Mouse (Mus musculus): ENCODE measurements around the gene Ggcx. TPM values are rescaled to one million over a fixed set of nuclear protein-coding genes. Genes with fewer than 3 reads are reported as not detected.
"Not testable (repeated sequence)": the region's sequence is repeated elsewhere in the genome, so short reads cannot be mapped to it uniquely, and the experiment has no call there.

Ggcx gene
- polyA plus RNA-seq, 1 experiment = 17.5 TPM

DNA sequence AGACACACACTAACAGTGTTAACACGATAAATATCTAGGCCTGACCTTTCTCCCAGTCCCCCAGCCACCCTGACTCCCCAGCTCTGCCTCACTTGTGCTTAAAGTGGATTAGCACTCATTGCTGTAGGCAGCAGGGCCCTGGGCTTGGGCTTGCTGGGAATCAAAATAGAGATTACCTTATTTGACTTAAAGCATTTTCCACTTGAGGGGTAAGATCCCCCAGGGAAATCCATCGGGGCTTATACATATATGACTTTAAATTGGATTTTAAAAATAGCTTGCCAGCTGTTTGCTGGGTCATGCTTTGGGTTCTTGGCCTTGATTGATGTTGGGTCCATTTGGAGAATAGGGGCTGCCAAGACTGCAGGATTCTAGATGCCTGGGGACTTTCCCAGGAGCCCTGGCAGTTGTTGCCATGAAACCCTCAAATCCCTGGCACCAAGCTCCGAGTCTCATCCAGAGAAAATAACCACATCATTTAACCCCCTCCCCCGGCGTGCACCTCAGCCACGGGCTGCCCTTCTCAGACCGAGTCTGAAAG, 40.8 kb downstream of the Ggcx start:
- H3K36me3 ChIP-seq (ENCODE audit: control insufficient read depth, insufficient read depth) = no peaks in the 10 kb centered on the region
- H3K79me2 ChIP-seq (ENCODE audit: control insufficient read depth, insufficient read depth) = no peaks in the 10 kb centered on the region
- H3ac ChIP-seq (ENCODE audit: control insufficient read depth, insufficient read length) = no peak overlapping the region
- TF ChIP-seq MAX (IDR thresholded peaks at IDR 0.05; ENCODE audit: low read depth) = no peak
- TF ChIP-seq TCF12 (IDR thresholded peaks at IDR 0.05; ENCODE audit: insufficient read depth, poor library complexity, severe bottlenecking) = no peak
- TF ChIP-seq MYOG (IDR thresholded peaks at IDR 0.05; ENCODE audit: control insufficient read depth in 1 of 3, insufficient read depth in 1 of 3, insufficient read length in 2 of 3, low read depth in 2 of 3) = peak in 1 of 3 experiments; percentile 9
- TF ChIP-seq POLR2AphosphoS2 (IDR thresholded peaks at IDR 0.05; ENCODE audit: insufficient read length, low read depth) = no peak
- TF ChIP-seq TCF3 (IDR thresholded peaks at IDR 0.05; ENCODE audit: insufficient read length, low read depth) = no peak
- no peak for TF ChIP-seq CEBPB (IDR thresholded peaks at IDR 0.05; ENCODE audit: insufficient read depth, poor library complexity, severe bottlenecking)
- TF ChIP-seq SRF (IDR thresholded peaks at IDR 0.05; ENCODE audit: control insufficient read depth, insufficient read length, low read depth) = no peak
- TF ChIP-seq MYOD1 (IDR thresholded peaks at IDR 0.05; ENCODE audit: control insufficient read depth in 1 of 3, insufficient read length in 2 of 3, low read depth in 2 of 3) = peak in 1 of 3 experiments; percentile 1
- H3K27me3 ChIP-seq (ENCODE audit: control insufficient read depth, insufficient read depth, insufficient read length) = no peaks in the 10 kb centered on the region
- H3K4me2 ChIP-seq (ENCODE audit: low read depth) = no peak overlapping the region
- no peak overlapping the region for H3K4me3 ChIP-seq

DNA sequence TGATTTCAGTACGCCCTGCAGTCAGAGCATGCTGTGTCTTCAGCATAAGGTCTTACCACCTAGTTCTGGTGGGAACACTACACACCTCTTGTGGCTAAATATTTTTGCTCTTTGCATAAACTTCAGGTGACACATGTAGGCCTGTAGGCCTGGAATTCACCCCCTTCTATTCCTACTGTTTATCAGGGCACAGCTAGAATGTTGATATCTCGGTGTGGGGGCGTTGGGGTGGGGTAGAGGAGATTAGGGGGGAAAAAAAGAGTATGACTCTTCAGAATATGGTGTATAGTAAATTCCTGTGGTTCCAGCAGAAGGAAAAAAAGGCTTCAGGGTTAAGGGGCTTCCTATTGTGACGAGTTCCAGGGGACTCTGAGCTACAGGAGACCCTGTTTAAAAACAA, 42.5 kb downstream of the Ggcx start:
- H3ac ChIP-seq (ENCODE audit: control insufficient read depth, insufficient read length) = no peak overlapping the region
- no peaks in the 10 kb centered on the region for H3K36me3 ChIP-seq (ENCODE audit: control insufficient read depth, insufficient read depth)
- H3K27me3 ChIP-seq (ENCODE audit: control insufficient read depth, insufficient read depth, insufficient read length) = no peaks in the 10 kb centered on the region
- no peaks in the 10 kb centered on the region for H3K79me2 ChIP-seq (ENCODE audit: control insufficient read depth, insufficient read depth)
- TF ChIP-seq USF1 (IDR thresholded peaks at IDR 0.05; ENCODE audit: low read depth) = no peak
- TF ChIP-seq POLR2A (IDR thresholded peaks at IDR 0.05; ENCODE audit: insufficient read length, low read depth) = no peak
- no peak for TF ChIP-seq E2F4 (IDR thresholded peaks at IDR 0.05; ENCODE audit: insufficient read depth)
- TF ChIP-seq TCF12 (IDR thresholded peaks at IDR 0.05; ENCODE audit: insufficient read depth, poor library complexity, severe bottlenecking) = no peak
- TF ChIP-seq REST (IDR thresholded peaks at IDR 0.05; ENCODE audit: insufficient read depth, insufficient read length) = no peak
- TF ChIP-seq MYOG (IDR thresholded peaks at IDR 0.05; ENCODE audit: control insufficient read depth in 1 of 3, insufficient read depth in 1 of 3, insufficient read length in 2 of 3, low read depth in 2 of 3) = no peak
- TF ChIP-seq MAX (IDR thresholded peaks at IDR 0.05; ENCODE audit: low read depth) = no peak
- no peak for TF ChIP-seq POLR2AphosphoS2 (IDR thresholded peaks at IDR 0.05; ENCODE audit: insufficient read length, low read depth)
- no peak for TF ChIP-seq TCF3 (IDR thresholded peaks at IDR 0.05; ENCODE audit: insufficient read length, low read depth)
- TF ChIP-seq MYOD1 (IDR thresholded peaks at IDR 0.05; ENCODE audit: control insufficient read depth in 1 of 3, insufficient read length in 2 of 3, low read depth in 2 of 3) = no peak
- no peak for TF ChIP-seq SRF (IDR thresholded peaks at IDR 0.05; ENCODE audit: control insufficient read depth, insufficient read length, low read depth)
- no peak for TF ChIP-seq CEBPB (IDR thresholded peaks at IDR 0.05; ENCODE audit: insufficient read depth, poor library complexity, severe bottlenecking)
- no peak overlapping the region for H3K4me2 ChIP-seq (ENCODE audit: low read depth)
- no peak overlapping the region for H3K4me3 ChIP-seq

DNA sequence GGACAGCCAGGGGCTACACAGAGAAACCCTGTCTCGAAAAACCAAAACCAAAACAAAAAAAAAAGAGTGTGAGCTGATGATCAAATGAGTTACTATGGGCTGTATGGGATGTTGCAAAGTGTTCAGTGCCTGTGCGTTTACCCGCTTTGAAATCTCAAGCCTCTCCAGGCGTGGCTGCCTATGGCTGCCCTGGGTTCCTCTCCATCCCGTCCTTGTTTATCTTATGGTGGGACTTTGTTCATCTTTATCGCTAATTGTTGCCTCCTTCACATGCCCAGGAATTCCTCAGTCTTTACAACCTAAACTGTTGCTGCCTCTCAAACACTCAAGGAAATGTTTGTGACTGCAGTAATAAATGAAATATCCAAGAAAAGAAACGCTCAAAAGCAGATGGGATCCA, 44.3 kb downstream of the Ggcx start:
- H3K4me3 ChIP-seq = no peak overlapping the region
- no peak overlapping the region for H3K4me2 ChIP-seq (ENCODE audit: low read depth)
- TF ChIP-seq SRF (IDR thresholded peaks at IDR 0.05; ENCODE audit: control insufficient read depth, insufficient read length, low read depth) (no peak), REST (IDR thresholded peaks at IDR 0.05; ENCODE audit: insufficient read depth, insufficient read length) (no peak), MYOG (IDR thresholded peaks at IDR 0.05; ENCODE audit: control insufficient read depth in 1 of 3, insufficient read depth in 1 of 3, insufficient read length in 2 of 3, low read depth in 2 of 3) (no peak)
- no peak overlapping the region for H3ac ChIP-seq (ENCODE audit: control insufficient read depth, insufficient read length)
- no peaks in the 10 kb centered on the region for H3K79me2 ChIP-seq (ENCODE audit: control insufficient read depth, insufficient read depth)
- H3K27me3 ChIP-seq (ENCODE audit: control insufficient read depth, insufficient read depth, insufficient read length) = no peaks in the 10 kb centered on the region
- H3K36me3 ChIP-seq (ENCODE audit: control insufficient read depth, insufficient read depth) = no peaks in the 10 kb centered on the region

DNA sequence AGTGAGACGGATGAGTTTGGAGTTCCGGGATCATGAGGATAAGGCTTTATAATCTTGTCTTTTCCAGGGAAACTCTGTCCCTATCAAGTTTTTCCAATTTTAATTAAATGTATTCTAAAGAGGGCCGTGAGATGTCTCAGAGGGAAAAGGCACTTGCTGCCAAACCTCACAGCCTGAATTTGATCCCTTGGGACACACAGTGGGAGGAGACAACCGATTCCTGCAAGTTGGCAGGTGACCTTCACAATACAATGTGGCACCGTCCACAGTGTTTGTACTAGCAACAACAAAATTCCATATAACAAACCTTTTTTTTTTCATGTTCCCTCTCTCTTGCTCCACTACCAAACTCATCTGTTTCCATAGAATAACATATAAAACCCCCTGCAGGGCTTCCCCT, 44.8 kb downstream of the Ggcx start:
- Histone ChIP-seq H3K27me3 (ENCODE audit: control insufficient read depth, insufficient read depth, insufficient read length) (no peaks in the 10 kb centered on the region), H3K4me2 (ENCODE audit: low read depth) (no peak overlapping the region), H3K4me3 (no peak overlapping the region), H3K79me2 (ENCODE audit: control insufficient read depth, insufficient read depth) (no peaks in the 10 kb centered on the region), H3ac (ENCODE audit: control insufficient read depth, insufficient read length) (no peak overlapping the region), H3K36me3 (ENCODE audit: control insufficient read depth, insufficient read depth) (no peaks in the 10 kb centered on the region)
- no peak for TF ChIP-seq POLR2AphosphoS2 (IDR thresholded peaks at IDR 0.05; ENCODE audit: insufficient read length, low read depth)
- TF ChIP-seq SRF (IDR thresholded peaks at IDR 0.05; ENCODE audit: control insufficient read depth, insufficient read length, low read depth) = no peak

GRCm38 (mm10) chr6:72460036-72460801, 46.1 kb downstream of the Ggcx start:
- no peak for TF ChIP-seq SRF (IDR thresholded peaks at IDR 0.05; ENCODE audit: control insufficient read depth, insufficient read length, low read depth)
- TF ChIP-seq TCF12 (IDR thresholded peaks at IDR 0.05; ENCODE audit: insufficient read depth, poor library complexity, severe bottlenecking) = no peak
- TF ChIP-seq USF1 (IDR thresholded peaks at IDR 0.05; ENCODE audit: low read depth) = no peak
- no peak for TF ChIP-seq POLR2AphosphoS2 (IDR thresholded peaks at IDR 0.05; ENCODE audit: insufficient read length, low read depth)
- TF ChIP-seq CEBPB (IDR thresholded peaks at IDR 0.05; ENCODE audit: insufficient read depth, poor library complexity, severe bottlenecking) = no peak
- TF ChIP-seq MAX (IDR thresholded peaks at IDR 0.05; ENCODE audit: low read depth) = no peak
- no peak for TF ChIP-seq POLR2A (IDR thresholded peaks at IDR 0.05; ENCODE audit: insufficient read length, low read depth)
- TF ChIP-seq MYOG (IDR thresholded peaks at IDR 0.05; ENCODE audit: control insufficient read depth in 1 of 3, insufficient read depth in 1 of 3, insufficient read length in 2 of 3, low read depth in 2 of 3) = no peak
- TF ChIP-seq E2F4 (IDR thresholded peaks at IDR 0.05; ENCODE audit: insufficient read depth) = no peak
- TF ChIP-seq TCF3 (IDR thresholded peaks at IDR 0.05; ENCODE audit: insufficient read length, low read depth) = no peak
- no peak for TF ChIP-seq REST (IDR thresholded peaks at IDR 0.05; ENCODE audit: insufficient read depth, insufficient read length)
- Histone ChIP-seq H3K79me2 (ENCODE audit: control insufficient read depth, insufficient read depth) (no peaks in the 10 kb centered on the region), H3K4me3 (no peak overlapping the region), H3K27me3 (ENCODE audit: control insufficient read depth, insufficient read depth, insufficient read length) (no peaks in the 10 kb centered on the region), H3ac (ENCODE audit: control insufficient read depth, insufficient read length) (no peak overlapping the region), H3K4me2 (ENCODE audit: low read depth) (no peak overlapping the region), H3K36me3 (ENCODE audit: control insufficient read depth, insufficient read depth) (no peaks in the 10 kb centered on the region)

- H3K27me3 ChIP-seq (ENCODE audit: control insufficient read depth, insufficient read depth, insufficient read length); H3K36me3 ChIP-seq (ENCODE audit: control insufficient read depth, insufficient read depth); H3K4me2 ChIP-seq (ENCODE audit: low read depth); H3ac ChIP-seq (ENCODE audit: control insufficient read depth, insufficient read length); H3K4me3 ChIP-seq; H3K79me2 ChIP-seq (ENCODE audit: control insufficient read depth, insufficient read depth): not testable (repeated sequence)
These were observed 48.6 kb downstream of the Ggcx start for GRCm38 (mm10) chr6:72462550-72463257.

All from myocyte (in vitro differentiated cells).